Mouse (Mus musculus) liver, embryonic 13.5 days (tissue): ENCODE data around the gene Cactin. TPM values are rescaled to one million over a fixed set of nuclear protein-coding genes. Genes with fewer than 3 reads are reported as not detected.

Experiments used
- ATAC-seq: fragments of 200-750 bp; cut with Nextera tagmentation; 2 replicates; pipeline ENCODE4 v1.8.0; 2017; ENCODE audit warnings: low read depth, mild to moderate bottlenecking, moderate number of reproducible peaks, moderate library complexity
- DNase-seq: peaks from one replicate; pipeline ENCODE4 v3.0.0; 2022
- H3K27ac ChIP-seq: fragments of 300-500 bp; sonication (generic); 2 replicates; pipeline ENCODE4 v1.5.1; 2015; ENCODE audit warnings: moderate library complexity, mild to moderate bottlenecking, inconsistent platforms
- H3K27me3 ChIP-seq: fragments of 300-500 bp; sonication (generic); 2 replicates; pipeline ENCODE4 v1.6.1; 2015; ENCODE audit warnings: mild to moderate bottlenecking, inconsistent platforms
- H3K36me3 ChIP-seq: fragments of 300-500 bp; sonication (generic); 2 replicates; pipeline ENCODE4 v1.6.1; 2015; ENCODE audit warnings: mild to moderate bottlenecking, inconsistent platforms
- H3K4me1 ChIP-seq: fragments of 300-500 bp; sonication (generic); replicated peaks from 2 replicates; pipeline ENCODE4 v1.6.1; 2015; ENCODE audit warnings: inconsistent platforms
- H3K4me2 ChIP-seq: fragments of 300-500 bp; sonication (generic); 2 replicates; pipeline ENCODE4 v1.6.1; 2015; ENCODE audit warnings: inconsistent platforms, mild to moderate bottlenecking, moderate library complexity
- H3K4me3 ChIP-seq: fragments of 300-500 bp; sonication (generic); replicated peaks from 2 replicates; pipeline ENCODE4 v1.5.1; 2015; ENCODE audit warnings: mild to moderate bottlenecking, inconsistent platforms
- H3K9ac ChIP-seq: fragments of 300-500 bp; sonication (generic); 2 replicates; pipeline ENCODE4 v1.6.1; 2015; ENCODE audit warnings: mild to moderate bottlenecking, inconsistent platforms
- H3K9me3 ChIP-seq: fragments of 300-500 bp; sonication (generic); replicated peaks from 2 replicates; pipeline ENCODE4 v1.6.1; 2016; ENCODE audit warnings: inconsistent platforms
- WGBS: fragments of 180-500 bp; shearing (Covaris S2); methylation state at CpG from one replicate; pipeline ENCODE4 v1.1.7; 2015; ENCODE audit not compliant: insufficient replicate concordance; 5-methylcytosine and 5-hydroxymethylcytosine counted together
- microRNA-seq: library from miRNA; unstranded; fragments of <30 nt; microRNA quantifications from one replicate; pipeline ENCODE4, GENCODE M21; 2016
- polyA plus RNA-seq: library from polyadenylated mRNA; unstranded; fragments of >200 nt; fragmentation: Nextera tagmentation; extraction: Ambion mirVana; gene quantifications from 2 replicates; pipeline ENCODE4 v1.2.1, GENCODE M21; 2015

The Cactin gene
- polyA plus RNA-seq, 1 experiment from 2014 or later = 29.5 TPM

DNA sequence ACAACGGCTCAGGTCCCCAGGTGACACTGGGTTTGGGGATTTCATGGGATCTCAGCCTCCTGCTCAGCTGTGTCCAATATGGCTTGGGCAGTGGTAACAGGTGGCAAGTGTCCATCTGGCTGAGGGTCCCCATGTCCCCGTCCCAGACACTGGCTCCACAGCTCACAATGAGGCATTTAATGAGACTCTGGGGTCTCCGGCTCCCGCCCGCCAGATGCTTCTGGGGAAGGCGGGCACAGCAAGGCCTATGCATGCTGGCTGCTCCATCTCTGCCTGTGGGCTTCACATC lies 46.2 kb downstream of the Cactin start:
- 88% methylated on average over 6 of the region's 6 CpGs for WGBS
- no peak overlapping the region for H3K4me3 ChIP-seq

DNA sequence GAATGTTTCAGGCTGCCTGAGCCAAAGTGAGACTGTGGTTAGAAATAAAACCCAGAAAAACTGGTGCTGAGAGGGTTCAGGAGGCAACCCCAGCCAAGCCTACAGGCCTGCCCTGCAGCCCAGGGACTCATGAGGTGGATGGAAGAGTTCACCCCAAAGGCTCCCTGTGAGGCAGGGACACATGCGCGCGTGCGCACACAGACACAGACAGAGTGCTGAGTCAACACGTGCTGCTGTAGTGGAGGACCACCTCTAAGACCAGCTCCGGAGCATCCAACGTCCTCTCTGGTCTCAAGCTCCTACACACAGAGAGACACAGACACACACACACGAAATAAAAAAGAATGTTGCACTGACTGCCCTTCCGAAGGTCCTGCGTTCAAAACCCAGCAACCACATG lies 54.4 kb downstream of the Cactin start:
- 92% methylated on average over 10 of the region's 10 CpGs for WGBS
- Histone ChIP-seq H3K9ac (peak overlapping the region; percentile 44), H3K36me3 (peaks cover 60% of the 10 kb centered on the region), H3K4me2 (peak overlapping the region; percentile 89), H3K27me3 (no peaks in the 10 kb centered on the region), H3K4me3 (peak overlapping the region; percentile 89), H3K27ac (peak overlapping the region; percentile 61), H3K4me1 (peaks cover 68% of the 10 kb centered on the region), H3K9me3 (no peaks in the 10 kb centered on the region)
- DNase-seq (no peak), ATAC-seq (no peak)

More for the DNA sequence above, 46.2 kb downstream of the Cactin start:
- H3K36me3 ChIP-seq = peaks cover 82% of the 10 kb centered on the region
- DNase-seq (no peak), ATAC-seq (no peak)
- H3K9me3 ChIP-seq = no peaks in the 10 kb centered on the region
- H3K27me3 ChIP-seq = no peaks in the 10 kb centered on the region
- peaks cover 64% of the 10 kb centered on the region for H3K4me1 ChIP-seq
- peak overlapping the region; percentile 98 for H3K27ac ChIP-seq
- H3K4me2 ChIP-seq = no peak overlapping the region
- H3K9ac ChIP-seq = 0 out of 2 replicates have a peak overlapping the region, but pooled peaks have one; percentile 26

Small RNA genes within 50 kb of the gene (microRNA-seq; reads per million reads assigned to microRNA genes)
- 10.6 reads per million, percentile 24 among the genes with 10 or more reads in this experiment for gene Mir3057

Other genes with a start within 250 kb of the Cactin start
- gene Creb3l3, start 222.2 kb upstream of the Cactin start, polyA plus RNA-seq = 22.3 and 22.5 TPM in 2 replicates
- gene Map2k2, start 215.2 kb upstream of the Cactin start, polyA plus RNA-seq = 127 and 130 TPM in 2 replicates
- 49.1 and 49.6 TPM in 2 replicates for gene Zbtb7a, start 185.9 kb upstream of the Cactin start, polyA plus RNA-seq
- gene Pias4, start 153.2 kb upstream of the Cactin start, polyA plus RNA-seq = 23.5 and 23.8 TPM in 2 replicates
- 369 and 384 TPM in 2 replicates for gene Eef2, start 144.5 kb upstream of the Cactin start, polyA plus RNA-seq
- gene Dapk3, start 138.1 kb upstream of the Cactin start, polyA plus RNA-seq = 19.3 and 20.9 TPM in 2 replicates
- 0.08 TPM in 1 of 2 replicates, not detected in the other for gene 4930442H23Rik, start 137.3 kb upstream of the Cactin start, polyA plus RNA-seq
- not detected in 2 replicates for gene Nmrk2, start 119.1 kb upstream of the Cactin start, polyA plus RNA-seq
- gene Atcay, start 90.3 kb upstream of the Cactin start, polyA plus RNA-seq = 0.05 and 0.08 TPM in 2 replicates
- gene Zfr2, start 87.9 kb upstream of the Cactin start, polyA plus RNA-seq = 0.28 and 0.43 TPM in 2 replicates
- 1.2 and 1.8 TPM in 2 replicates for gene Matk, start 68.2 kb upstream of the Cactin start, polyA plus RNA-seq
- 130 and 134 TPM in 2 replicates for gene Mrpl54, start 54.2 kb upstream of the Cactin start, polyA plus RNA-seq
- gene Apba3, start 54.1 kb upstream of the Cactin start, polyA plus RNA-seq = 24.5 and 26.7 TPM in 2 replicates
- gene Tjp3, start 29.5 kb upstream of the Cactin start, polyA plus RNA-seq = 0.35 and 0.43 TPM in 2 replicates
- gene Pip5k1c, start 28.1 kb upstream of the Cactin start, polyA plus RNA-seq = 13.2 and 16.7 TPM in 2 replicates
- gene Tbxa2r, start 7.6 kb downstream of the Cactin start, polyA plus RNA-seq = 5.2 and 5.3 TPM in 2 replicates
- not detected in 2 replicates for gene Gipc3, start 22.2 kb downstream of the Cactin start, polyA plus RNA-seq
- gene Hmg20b, start 29.4 kb downstream of the Cactin start, polyA plus RNA-seq = 27.1 and 30.3 TPM in 2 replicates
- gene Mfsd12, start 36.4 kb downstream of the Cactin start, polyA plus RNA-seq = 12.5 and 13.1 TPM in 2 replicates
- gene 4930404N11Rik, start 44.7 kb downstream of the Cactin start, polyA plus RNA-seq = 1.2 and 1.4 TPM in 2 replicates
- gene Fzr1, start 57.4 kb downstream of the Cactin start, polyA plus RNA-seq = 89.5 and 94.1 TPM in 2 replicates
- 61.1 and 68.7 TPM in 2 replicates for gene Dohh, start 63.3 kb downstream of the Cactin start, polyA plus RNA-seq
- gene Gm48551, start 63.4 kb downstream of the Cactin start, polyA plus RNA-seq = 0.86 and 0.89 TPM in 2 replicates
- 0.93 TPM in 1 of 2 replicates, not detected in the other for gene Gm48552, start 67.9 kb downstream of the Cactin start, polyA plus RNA-seq
- gene Smim24, start 71.9 kb downstream of the Cactin start, polyA plus RNA-seq = 1.8 TPM in 2 replicates
- gene Nfic, start 134.5 kb downstream of the Cactin start, polyA plus RNA-seq = 9.8 and 9.9 TPM in 2 replicates
- 0.13 and 0.15 TPM in 2 replicates for gene Celf5, start 161.6 kb downstream of the Cactin start, polyA plus RNA-seq
- 41.5 TPM in 2 replicates for gene Ncln, start 175.3 kb downstream of the Cactin start, polyA plus RNA-seq
- 2.3 and 2.4 TPM in 2 replicates for gene S1pr4, start 179.0 kb downstream of the Cactin start, polyA plus RNA-seq
- gene Gna15, start 203.1 kb downstream of the Cactin start, polyA plus RNA-seq = 7.2 and 7.5 TPM in 2 replicates
- gene Gna11, start 224.1 kb downstream of the Cactin start, polyA plus RNA-seq = 20.0 and 21.4 TPM in 2 replicates
- 201 and 215 TPM in 2 replicates for gene Aes, start 238.4 kb downstream of the Cactin start, polyA plus RNA-seq